Mouse (Mus musculus): ENCODE measurements around the gene Fibp.

DNA sequence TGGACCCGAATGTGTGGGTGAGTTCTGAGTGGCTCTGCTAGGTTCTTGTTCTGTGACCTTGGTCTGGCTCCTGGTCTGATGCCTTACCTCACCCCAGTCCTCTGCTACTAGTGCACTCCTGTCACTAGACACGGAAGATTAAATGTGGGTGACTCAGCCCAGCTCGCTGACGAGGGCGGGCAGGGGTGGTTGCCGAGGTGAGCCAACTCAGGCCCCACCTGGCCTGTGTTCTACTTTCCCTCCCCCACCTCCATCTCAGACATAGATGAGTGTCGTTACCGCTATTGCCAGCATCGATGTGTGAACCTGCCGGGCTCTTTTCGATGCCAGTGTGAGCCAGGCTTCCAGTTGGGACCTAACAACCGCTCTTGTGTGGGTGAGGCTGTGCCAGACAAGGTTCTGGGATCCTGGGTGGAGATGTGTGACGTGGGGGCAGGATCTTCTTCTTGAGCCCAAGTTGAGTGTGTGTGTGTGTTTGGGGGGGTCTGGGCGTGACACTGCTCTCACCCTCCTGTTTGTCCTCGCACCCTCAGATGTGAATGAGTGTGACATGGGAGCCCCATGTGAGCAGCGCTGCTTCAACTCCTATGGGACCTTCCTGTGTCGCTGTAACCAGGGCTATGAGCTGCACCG lies 17.4 kb downstream of the Fibp start:
- TF ChIP-seq POLR2A (IDR thresholded peaks at IDR 0.05; ENCODE audit: low read depth, low read length) = no peak
- TF ChIP-seq CTCF (IDR thresholded peaks at IDR 0.05; ENCODE audit: extremely low read depth, insufficient read length, insufficient replicate concordance, low read depth, low read length) = no peak

Data from small intestine, adult 2 months (tissue).